Mouse (Mus musculus) heart, postnatal 36 days (tissue): ENCODE measurements at regions not wholly inside any gene's neighbourhood (a gene's known extent, or its start where the extent isn't known, plus 50 kb on each side); places are given as distances from the start of the nearest gene placed in this dataset.
"Not testable (repeated sequence)": the region's sequence is repeated elsewhere in the genome, so short reads cannot be mapped to it uniquely, and the experiment has no call there.

Experiments used
- DNase-seq, 2 experiments: peaks; one replicate each; pipeline ENCODE4 v3.0.0; 2021 to 2022
- intact Hi-C: fragments of 180-260 bp; cut with DNase I; formaldehyde crosslinking; loops from one replicate; pipeline ENCODE4 v1.15.1; 2025

DNA sequence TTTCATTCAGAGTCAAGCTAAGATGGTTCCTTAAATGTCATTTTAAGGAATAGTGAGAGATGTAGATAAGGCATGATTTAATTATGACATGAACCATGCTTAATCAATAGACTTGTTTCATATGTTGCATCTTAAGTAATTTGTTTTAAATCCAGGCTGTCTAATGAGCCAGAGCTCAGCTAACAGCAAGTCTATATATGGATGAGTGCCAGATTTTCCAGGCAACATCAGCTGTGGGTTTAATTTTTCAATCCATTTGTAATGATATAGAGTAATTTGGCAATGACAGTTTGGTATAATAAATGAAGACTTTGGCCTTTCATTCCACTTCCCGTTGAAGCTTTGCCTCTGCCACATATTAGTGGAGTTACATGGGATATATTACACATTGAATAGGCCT lies 677.3 kb upstream of the Sorcs1 start:
- intact Hi-C loops = no loop called here
- DNase-seq = no peak

DNA sequence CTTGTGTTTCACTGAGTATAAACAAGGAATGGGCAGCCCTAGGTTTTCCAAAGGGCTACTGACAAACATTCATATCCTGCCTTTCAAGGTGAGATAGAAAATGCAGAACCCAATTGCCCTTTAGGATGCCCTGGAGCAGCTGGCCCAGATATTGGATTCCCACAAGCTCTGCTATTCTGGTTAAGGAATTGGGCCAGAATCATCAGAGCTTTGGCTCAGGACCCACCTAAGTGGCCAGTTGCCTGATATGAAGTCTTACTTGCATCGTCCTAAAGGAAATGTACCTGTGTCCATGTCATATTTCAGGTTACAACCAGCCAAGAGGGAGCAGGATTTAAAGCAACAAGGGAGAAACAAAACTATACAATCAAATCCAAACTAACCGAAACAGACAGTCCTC lies 662.0 kb upstream of the Sorcs1 start:
- intact Hi-C loops = no loop called here
- no peak for DNase-seq

DNA sequence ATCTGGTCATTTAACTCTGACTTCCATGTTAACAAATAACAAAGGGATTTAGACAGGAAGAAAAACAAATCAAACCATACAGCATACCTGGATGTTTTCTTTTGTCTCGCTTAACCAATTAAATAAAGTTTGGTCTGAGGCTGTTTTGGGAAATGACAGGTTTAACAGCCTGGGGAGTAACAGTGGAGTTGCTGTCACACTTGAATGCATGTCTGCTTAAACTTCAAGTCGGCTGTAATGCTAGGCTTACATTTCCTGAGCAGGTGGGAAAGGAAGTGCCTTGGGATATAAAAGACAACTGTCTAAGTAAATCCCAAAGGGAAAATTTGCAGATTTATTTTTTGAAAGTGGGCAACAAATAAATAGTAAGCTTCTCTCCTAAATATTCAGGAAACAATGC lies 651.6 kb upstream of the Sorcs1 start:
- no peak for DNase-seq
- intact Hi-C loops = no loop called here

DNA sequence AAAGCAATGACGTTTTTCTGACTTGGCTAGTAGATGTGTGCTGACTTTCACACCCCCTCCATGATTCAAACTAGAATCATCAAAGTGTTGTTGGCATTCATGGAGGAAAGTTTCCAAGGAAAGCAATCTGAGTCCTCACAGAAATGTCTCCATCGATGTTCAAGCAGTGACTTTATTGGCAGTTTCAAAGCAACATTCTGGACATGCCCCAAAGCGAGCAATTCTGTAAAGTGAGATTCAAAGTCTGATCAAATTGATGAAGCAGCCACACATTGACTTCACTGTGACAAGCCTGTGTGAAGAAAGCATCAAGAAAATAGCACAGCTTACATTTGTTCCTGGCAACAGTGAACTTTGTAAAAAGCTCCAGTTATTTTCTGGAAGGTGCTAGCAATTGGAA lies 625.3 kb upstream of the Sorcs1 start:
- no peak for DNase-seq
- intact Hi-C loops = no loop called here

DNA sequence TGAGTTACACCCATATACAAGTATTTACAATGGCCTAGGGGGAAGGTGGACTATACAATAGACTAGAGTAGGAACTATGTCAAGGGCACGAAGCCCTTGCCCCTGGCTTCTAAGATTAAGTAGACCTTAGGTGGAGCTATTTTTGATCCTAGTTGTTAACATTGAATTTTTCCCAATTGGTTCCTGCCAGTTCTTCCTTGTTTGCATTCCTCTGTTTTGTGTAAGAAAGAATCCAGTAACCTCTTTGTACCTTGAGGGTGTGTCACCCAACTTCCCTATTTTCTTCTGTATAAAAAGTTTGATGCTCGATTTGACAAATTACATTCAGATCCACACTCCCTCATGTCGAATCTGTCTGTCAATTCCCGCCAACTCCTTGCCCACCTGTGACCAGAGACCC lies 618.2 kb upstream of the Sorcs1 start:
- intact Hi-C loops, DNase-seq: not testable (repeated sequence)

DNA sequence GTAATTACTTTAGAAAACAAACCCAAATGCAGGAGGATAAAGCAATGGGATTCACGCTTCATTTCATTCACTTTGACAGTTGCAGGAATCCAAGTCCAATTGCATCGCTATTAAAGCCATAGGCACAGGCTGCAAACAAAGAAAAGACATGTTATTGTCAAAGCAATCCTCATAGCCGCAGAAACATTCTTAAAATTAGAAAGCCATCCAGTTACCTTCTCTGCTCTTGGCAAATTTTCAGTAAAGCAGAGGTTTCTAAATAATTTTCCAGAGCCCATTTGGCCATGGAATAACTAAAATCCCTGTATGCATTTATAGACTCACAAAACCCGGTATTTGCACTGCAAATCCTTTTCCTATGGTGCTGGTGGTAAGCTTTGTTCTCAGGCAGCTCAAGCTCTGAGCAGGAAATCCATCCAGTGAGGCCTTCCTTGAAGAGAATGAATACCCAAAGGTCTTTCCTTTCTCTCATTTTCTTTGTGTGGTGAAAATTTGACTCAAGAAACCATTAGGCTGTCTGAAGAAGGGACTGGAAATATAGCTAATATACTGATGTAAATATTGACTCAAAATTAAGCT lies 590.6 kb upstream of the Sorcs1 start:
- intact Hi-C loops = no loop called here
- DNase-seq = no peak

DNA sequence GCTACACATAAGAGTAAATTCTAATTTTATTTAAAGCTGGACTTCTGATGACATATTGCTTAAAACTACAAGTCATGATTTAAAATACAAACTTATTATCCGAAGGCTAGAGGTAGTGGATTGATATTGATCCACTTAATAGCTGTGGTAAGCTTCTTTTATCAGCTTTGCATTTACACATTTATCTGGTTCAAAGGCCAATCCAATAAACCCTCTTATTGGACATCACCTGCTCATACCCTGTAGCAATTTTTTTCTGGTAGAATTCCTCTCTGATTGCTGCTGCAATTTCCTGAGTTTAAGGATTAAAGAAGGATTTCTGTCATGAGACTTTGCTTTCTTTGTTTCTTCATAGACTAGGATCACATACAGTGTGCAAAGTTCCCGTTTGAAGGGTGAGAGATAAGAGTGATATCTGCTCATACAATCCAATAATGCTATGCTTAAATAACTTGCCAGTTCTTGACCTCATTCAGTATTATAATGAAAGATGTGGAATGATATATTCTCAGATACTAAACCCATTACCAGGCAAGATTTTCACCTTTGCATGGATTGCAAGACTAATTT lies 561.9 kb upstream of the Sorcs1 start:
- intact Hi-C loops = no loop called here
- DNase-seq = no peak

DNA sequence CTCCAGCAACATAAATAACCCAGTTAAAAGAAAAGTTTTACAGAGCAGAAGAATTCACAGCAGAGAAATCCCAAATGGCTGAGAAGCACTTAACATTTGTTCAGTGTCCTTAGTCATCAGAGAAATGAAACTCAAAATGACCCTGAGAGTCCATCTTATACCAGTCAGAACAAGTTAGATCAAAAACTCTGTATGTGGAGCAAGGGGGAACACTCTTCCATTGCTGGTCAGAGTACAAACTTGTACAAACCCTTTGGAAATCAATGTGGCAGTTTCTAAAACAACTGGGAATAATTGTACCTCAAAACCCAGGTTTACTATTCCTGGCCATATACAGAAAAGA lies 559.7 kb upstream of the Sorcs1 start:
- intact Hi-C loops = no loop called here
- no peak for DNase-seq

DNA sequence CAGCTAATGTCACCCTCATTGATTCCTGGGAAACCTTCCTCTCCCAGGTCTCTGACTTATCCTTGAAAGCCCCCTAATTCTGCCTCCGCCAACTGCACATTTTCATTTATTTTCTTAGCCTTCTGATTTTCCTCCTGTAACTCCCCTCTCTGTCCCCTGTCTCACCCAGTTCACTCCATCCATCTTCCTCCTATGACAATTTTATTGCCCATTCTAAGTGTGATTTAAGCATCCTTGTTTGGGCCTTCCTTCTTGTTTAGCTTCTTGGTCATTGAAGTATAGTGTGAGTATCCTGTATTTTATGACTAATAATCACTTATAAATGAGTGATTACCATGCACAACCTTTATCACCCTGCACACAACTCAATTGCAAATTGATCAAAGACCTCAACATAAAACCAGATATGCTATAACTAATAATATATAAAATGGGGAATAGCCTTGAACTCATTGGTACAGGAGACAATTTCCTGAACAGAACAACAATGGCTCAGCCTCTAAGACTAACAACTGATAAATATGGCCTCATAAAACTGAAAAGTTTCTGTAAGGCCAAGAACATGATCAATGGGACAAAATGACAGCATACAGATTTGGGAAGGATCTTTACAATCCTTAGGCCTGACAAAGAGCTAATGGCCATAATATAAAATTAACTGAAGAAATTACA lies 559.2 kb upstream of the Sorcs1 start:
- DNase-seq = no peak
- intact Hi-C loops = no loop called here

DNA sequence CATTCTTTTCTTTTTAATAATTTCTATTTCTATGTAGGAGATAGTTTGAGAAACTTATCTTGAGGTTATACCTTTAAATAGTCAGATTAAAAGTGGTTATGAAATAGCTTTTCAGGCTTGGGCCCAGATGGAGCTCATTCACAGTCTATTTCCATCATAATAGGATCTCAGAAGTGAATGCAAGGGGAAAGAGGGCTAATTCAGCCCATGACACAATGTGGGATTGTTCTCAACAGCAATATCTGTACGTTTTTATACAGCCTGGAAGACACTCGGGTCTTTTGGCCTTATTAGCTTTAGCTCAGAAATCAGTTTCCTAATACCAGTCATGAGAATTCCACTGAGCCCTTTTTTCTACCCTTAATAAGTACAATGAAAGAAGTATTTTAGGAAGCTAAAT lies 554.1 kb upstream of the Sorcs1 start:
- no peak for DNase-seq
- intact Hi-C loops = no loop called here

DNA sequence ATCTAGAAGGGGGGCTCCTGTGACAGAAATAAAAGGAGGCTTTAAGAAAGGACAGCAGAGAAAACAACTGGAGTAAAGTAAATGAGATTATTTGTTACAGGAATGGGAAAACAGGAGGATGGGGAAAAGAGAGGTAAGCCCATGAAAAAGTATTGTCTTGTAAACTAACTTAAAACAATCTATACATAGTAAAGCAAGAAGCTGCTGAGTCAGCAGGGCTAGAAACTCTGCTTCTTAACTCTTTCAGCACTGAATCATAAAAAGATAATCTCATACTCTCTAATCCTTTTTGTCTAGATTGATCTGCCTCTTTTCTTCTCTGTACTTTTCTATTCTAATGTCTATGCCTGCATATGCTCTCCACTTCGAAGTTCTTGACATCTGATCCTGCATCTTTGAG lies 548.5 kb upstream of the Sorcs1 start:
- intact Hi-C loops = no loop called here

DNA sequence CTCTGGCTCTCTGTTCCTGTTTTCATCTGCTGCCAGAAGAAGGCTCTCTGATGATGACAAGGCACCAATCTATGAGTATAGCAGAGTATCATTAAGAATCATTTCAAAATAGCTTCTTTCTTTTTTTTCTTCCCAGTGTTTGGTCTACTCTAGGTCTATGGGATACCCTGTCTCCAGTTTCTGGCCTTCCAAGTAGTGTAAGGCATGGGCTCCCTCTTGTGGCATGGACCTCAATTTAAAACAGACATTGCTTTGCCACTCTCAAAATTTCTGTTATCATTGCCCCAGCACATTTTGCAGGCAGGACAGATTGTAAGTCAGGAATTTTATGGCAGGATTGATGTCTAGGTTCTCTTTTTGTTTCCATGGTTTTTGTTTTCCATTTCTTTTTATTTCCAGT lies 522.9 kb upstream of the Sorcs1 start:
- intact Hi-C loops = loop anchor here (2.0 kb wide), 1 partner anchor 943 kb away; no protein-coding TSS in a partner anchor
- peak in 1 of 2 experiments; percentile 2 for DNase-seq

More for the DNA sequence above, 548.5 kb upstream of the Sorcs1 start:
- no peak for DNase-seq
